Mouse (Mus musculus) gastrocnemius, postnatal 36 days (tissue): Measurements from ENCODE around the gene Btbd3. TPM values are rescaled to one million over a fixed set of nuclear protein-coding genes. Genes with fewer than 3 reads are reported as not detected.

Experiments used
- DNase-seq, 2 experiments: peaks; one replicate each; pipeline ENCODE4 v3.0.0; 2022
- intact Hi-C: fragments of 180-260 bp; cut with DNase I; formaldehyde crosslinking; loops from one replicate; pipeline ENCODE4 v1.15.1; 2025
- total RNA-seq, 2 experiments: library from RNA; stranded (reverse); gene quantifications; 2 replicates each; pipeline ENCODE4 v1.2.3; 2021

Btbd3 gene
- total RNA-seq, 2 experiments from 2014 or later = 8.0 to 8.8 TPM

DNA sequence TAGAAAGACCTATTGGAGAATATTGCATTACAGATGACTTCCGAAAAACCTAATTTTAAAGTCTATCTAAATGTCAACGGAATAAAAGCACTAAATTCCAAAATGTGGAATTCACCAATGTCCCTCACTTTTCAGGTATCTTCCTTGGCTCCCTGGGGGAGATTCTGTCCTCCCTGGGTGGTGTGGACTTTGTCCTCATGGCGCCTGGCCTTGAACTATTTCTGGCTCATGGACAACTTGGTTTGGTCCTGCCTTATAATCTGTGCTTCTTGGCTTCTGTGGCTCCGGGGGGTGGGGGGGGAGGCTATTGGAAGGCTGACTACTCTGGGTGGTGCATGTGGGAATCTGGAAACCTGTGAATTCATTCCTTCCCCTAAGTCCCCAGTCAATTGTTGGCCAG lies 109.0 kb downstream of the Btbd3 start:
- DNase-seq = no peak
- intact Hi-C loops = no loop called here

DNA sequence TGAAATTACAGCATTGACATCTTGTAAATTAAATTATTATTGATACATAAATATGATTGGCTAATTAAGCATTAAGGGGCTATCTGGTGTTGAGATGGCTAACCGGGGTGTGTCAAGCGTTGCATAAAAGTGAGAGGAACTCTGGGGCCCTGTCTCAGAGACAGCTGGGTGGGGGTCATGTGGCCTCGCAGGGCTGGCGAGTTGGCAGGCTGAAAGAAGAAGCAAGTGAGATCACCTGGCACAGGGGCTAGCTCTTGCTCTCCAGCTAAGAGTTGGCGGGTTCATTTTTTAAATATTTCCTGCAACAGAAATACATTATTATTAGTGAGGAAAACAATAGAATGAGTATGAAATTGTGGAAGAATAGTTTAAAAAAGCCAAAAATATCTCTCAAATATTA lies 118.2 kb downstream of the Btbd3 start:
- intact Hi-C loops = no loop called here
- DNase-seq = no peak

DNA sequence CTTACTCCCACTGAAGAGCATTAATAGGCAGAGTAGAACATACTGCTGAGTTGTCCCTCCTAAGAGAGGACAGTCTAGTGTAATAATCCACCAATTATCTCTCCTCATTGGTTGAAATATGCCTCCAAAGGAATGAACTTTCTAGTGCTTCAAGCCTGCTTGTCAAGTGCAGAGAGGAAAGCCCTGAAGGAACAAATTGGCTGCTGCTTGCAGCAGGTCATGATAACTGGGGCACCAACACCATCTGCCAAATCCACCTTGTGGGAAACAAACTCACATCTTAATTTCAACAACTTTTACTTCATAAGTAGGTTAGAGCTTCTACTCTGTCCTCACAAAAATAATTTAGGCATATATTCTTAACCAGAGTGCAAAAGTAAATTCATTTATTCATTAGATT lies 122.5 kb downstream of the Btbd3 start:
- DNase-seq = no peak
- intact Hi-C loops = no loop called here

DNA sequence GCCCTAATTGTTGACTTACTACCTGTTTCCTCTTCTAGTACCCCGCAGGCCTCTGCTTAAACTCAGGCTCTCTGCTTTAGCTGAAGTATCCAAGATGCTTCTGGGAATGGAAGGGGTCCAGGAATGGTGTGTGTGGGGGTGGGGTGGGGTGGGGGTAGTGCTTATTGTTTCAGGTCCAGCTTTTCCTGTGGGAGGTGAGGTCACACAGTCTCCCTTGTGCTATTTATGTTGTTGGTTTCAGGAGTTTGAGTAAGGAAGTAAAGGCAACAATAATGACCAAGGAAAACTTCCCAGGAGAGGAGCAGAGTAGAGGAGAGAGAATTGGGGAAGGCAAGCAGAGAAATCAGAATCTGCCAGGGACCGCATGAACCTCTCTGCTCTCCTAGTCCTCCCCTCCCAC lies 128.4 kb downstream of the Btbd3 start:
- intact Hi-C loops = no loop called here
- DNase-seq = no peak

DNA sequence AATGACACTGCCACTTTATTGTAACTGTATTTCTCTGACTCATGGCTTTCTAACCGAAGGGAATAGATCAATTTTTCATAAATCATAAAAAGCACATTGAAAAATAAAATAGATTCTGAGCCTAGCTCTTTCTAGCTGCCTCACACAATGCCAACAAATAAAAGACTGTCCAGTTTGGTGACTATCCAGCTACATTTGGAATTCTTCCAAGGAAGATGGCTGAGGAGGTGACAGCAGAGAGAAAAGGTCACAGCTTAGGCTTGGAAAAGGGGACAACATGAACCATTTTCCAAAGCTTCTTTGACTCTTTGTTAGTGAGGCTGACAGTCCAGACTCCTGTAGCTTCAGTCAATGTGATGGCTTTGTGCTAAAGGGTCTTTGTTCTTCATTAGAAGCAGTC lies 132.2 kb downstream of the Btbd3 start:
- intact Hi-C loops = no loop called here

DNA sequence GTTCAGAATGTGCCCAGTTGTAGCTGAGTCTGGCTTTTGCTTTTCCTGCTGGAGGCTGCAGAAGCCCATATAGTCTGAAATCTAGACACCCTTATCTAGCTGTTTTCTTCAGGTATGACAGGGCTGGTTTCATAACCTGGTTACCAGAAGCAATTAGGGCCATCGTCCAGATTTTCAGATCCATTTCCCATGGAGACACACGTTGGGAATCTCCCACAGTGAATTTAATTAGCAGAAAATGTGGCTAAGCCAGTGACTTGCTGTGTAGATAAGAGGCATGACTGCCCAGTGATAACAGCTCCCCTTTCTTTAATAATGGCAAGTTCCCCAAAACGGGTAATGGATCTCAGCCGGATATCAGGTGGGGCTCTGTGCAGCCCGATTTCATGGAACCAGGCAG lies 146.7 kb downstream of the Btbd3 start:
- intact Hi-C loops = no loop called here
- no peak for DNase-seq

More for the DNA sequence above, 132.2 kb downstream of the Btbd3 start:
- DNase-seq = no peak

DNA sequence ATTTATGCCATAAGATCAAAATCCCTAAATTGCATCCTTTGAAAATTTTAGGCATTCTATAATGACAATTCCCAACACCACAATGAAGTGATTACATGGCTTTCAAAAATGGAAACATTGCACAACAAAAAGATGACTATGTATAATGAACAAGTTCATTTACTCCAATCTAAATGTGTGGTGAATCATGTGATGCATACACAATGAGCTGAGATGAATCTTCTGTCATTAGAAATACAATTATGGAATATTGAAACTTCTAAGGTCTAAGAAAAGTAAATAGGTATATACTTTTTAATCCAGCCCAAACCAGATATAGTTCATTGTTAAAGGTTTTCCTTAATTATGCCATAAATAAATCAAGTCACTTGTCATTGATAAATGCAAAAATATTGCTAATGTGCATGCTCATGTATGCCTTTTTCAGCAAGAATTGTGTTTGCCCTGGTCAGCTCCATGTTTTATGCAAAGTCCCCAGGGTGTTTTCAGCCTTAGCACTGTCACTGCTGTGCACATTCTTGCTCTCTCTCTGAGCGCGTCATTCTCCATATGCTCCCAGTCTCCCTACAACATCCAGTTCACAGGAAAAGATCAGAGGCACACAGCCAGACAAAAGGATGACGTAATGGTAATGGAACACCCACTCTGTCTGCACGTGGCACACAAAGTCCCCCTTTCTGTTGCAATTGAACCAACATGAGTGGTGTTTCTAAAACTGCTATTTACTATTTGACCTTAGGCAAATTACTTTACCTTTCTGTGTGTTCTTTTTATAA lies 149.6 kb downstream of the Btbd3 start:
- intact Hi-C loops = no loop called here
- DNase-seq = no peak

DNA sequence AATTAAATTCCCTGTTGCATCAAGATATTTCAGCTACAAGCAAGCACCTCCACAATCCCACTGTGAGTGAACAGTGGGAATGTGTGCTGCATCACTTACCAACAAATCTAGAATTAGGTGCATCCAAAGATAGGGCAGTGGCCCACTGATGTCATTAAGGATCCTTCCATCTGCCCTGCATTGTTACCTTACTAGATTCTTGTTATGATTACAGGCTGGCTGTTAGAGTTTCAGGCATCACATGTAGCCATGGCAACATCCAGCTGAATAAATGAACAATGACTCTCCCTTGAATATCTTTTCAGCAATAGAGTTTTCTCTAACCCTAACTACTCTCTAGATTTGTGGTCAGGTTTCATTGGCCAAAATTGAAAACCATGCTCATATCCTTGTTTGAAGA lies 150.3 kb downstream of the Btbd3 start:
- intact Hi-C loops = no loop called here
- no peak for DNase-seq

DNA sequence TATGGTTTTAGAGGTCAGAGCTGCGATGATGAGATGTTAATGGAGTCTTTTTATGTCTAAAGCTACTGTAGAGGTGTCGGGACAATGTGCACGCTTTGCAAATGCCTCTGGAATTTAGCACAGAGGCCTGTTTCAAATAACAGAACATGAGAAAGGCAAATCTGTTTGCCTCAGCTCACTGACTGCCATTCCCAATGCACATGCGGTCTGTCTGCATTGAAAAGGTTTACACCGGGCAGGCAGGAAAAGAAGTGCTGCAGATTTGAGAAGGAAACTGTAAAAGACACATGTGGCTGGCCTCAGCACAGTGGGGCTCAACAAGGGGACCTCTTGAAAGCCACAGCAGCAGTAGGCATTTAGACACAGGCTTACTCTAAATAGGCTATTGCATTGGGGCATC lies 156.2 kb downstream of the Btbd3 start:
- intact Hi-C loops = no loop called here

DNA sequence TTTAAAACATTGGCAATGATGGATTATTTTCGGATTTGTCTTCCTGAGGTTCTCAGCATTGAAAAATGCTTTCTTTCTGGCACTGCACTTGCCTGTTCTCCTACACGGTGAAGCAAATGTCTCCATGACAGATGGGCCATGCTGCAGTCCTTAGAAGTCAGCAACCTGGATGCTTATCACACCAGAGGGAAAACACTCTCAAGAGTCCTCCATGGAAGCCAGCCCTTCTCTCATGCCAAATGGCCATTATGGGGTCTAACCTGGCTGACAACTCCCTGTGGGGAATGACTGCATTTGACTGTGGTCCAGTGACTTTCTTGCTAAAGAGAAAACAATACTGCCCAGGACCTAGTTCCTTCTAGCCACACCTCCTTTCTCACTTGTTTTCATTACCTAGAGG lies 166.0 kb downstream of the Btbd3 start:
- intact Hi-C loops = no loop called here
- DNase-seq = no peak

More for the DNA sequence above, 156.2 kb downstream of the Btbd3 start:
- no peak for DNase-seq

DNA sequence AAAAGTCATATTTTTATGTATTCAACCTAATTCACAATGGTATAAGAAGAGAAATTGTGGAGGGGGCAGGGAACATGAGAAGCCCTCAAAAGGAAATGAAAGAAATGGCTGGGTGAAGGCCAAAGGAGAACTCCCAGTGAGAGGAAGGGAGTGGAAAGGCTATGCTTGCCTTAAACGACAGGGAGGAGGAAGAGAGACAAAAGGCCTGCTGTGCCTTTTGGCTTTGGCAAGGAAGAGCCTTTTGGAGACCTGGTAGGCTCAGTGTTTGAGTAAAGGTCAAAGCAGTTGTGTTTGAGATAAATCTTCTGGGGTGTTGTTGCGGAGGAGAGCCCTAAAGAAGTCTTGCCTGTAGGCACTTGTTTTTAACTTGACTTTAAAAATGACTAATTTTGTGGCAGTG lies 175.6 kb downstream of the Btbd3 start:
- DNase-seq = no peak
- intact Hi-C loops = no loop called here

DNA sequence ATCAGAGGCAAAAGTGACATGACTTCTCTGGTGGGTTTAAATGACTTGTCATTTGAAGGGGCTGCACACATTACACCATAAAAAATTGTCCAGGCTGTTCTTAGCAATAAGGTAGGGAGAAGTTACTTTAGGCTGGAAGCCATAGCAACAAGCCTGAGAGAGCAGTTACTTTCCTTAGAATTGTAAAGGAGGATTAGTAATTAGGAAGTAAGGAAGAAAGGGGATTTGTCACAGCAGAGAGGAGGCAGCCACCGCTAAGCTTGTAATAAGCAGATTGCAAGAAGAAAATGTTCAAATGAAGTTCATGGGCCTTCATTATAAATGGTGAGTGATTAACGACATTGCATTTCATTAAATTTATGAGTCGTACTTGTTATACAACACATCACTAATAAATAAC lies 190.1 kb downstream of the Btbd3 start:
- intact Hi-C loops = no loop called here
- DNase-seq = no peak

DNA sequence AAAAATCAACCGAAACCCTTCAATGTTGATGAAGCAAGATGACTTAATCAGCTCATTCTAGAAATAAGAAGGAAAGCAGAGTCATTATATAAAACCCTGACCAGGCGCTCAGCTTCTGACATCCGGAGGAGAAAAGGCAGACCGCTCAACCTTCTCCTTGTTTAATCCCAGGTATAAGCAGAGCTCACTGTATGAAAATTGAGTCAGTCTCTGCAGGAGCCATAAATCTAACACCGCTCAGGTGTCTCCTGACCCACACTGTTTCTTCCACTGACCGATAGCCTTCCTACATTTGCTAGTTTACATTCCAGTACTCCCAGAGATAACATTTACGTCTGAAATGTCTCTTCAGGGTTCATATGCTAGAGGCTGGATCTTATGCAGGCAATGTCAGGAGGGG lies 190.6 kb downstream of the Btbd3 start:
- intact Hi-C loops = no loop called here
- no peak for DNase-seq

DNA sequence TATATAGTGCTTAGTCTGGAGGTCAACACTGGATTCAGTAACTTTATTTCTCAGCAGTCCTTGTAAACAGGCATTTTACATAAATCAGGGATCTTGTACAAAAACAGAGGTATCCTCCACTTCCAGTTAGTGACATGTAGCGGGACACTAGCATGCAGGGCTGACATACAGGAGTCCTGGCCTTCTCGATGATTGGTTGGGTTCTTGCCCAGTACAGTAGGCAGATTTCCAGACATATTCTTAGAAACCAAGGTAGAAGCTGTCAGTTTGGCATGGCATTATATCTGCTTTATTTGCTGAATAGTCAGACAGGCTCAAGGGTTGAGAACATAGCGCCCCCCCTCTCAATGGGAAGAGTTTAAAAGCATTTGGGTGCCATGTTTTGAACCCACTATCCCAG lies 191.3 kb downstream of the Btbd3 start:
- intact Hi-C loops = no loop called here
- DNase-seq = no peak

DNA sequence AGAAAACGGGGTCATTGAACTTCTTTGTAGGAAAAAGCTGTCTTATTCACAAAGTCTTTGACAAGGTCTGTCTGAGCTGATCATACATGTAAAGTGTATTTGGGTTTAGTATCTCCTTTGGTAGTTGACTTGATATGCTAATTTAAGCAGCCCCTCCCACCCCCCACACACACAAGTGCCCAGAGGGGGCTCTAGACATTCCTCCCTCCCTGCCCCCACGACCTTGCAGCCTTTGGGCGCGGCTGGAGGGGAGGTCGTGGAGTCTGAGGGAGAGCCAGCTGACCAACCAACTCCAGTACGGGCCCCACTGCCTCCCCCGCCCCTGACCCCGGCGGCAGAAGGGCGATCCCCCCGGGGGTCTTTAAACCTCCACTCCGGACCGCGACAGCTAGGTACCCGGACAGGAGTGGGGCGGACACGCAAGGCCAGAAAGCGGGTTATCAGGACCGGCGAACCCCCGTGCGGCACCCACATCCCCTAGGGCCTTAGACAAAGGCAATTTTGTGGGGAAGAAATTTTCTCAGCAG lies 211.7 kb downstream of the Btbd3 start:
- no peak for DNase-seq
- intact Hi-C loops = no loop called here

DNA sequence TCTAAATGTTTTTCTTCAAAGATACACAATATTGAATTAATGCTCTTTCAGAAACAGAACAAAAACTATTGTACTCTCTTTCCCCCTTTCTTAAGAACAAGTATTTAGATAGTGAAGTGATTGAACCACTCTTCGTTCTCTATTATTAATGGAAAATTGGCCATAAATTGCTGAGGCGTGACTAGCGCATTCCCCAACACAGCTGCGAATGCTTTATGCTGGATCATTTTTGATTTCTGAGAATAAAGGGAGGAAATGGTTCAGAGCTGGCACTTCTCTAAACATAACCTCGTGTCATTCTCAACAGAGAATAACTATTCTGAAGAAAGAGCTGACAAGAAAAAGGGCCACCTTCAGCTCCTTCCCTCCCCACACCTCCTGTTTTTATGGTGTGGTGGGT lies 217.0 kb downstream of the Btbd3 start:
- intact Hi-C loops = no loop called here
- DNase-seq = no peak

DNA sequence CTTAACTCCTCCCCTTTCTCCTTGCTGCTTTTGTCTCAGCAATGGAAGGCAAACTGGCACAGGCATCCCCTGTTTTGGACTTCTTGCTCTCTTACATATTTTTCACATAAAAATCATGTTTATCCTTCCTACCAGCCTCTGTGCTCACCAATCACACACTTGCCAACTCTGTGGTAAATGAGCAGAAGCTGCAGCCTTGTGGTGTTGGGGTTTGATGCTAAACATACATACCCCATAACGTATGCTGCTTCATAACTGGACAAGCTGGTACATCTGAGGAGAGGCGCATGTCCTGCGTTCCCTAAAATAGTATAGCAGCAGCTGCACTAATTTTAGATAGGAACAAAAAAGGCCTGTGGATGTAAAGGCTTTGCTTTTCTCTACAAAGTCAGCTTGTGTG lies 220.1 kb downstream of the Btbd3 start:
- no peak for DNase-seq
- intact Hi-C loops = no loop called here

DNA sequence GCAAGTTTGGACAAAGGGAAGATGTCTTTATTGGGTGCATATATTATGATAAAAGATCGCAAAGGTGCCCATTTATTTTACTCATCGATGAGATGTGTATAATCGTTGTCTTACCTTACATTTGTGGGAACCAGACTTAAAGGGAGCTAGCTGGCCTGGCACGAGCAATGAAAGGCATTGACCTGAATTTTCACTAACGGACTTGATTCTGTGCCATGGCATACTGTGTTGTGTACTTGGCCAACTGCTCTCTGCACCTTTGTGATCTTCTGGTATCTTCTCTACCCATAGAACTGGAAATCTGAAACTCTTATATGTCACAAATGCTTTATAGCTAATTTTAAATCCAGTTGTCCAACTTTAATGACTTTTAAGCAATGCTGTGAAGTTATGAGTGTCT lies 220.9 kb downstream of the Btbd3 start:
- DNase-seq = no peak
- intact Hi-C loops = no loop called here

DNA sequence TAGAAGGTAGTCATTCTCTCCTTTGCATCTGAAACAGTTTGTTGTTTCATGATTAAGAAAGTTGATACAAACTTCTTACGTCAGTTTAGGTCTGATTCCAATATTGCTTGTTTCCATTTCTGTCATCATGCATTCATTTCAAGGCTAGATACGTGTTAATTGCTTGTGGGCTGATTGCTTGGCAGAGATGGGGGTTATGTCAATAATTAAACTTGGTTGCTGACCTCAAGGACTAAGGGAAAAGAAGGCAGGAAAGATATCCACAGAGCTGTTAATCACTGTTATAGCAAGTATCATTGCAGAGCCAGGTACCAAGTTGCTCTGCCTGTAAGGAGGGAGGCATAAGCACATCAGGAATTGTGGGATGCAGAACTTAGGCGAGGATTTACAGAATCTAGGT lies 226.2 kb downstream of the Btbd3 start:
- intact Hi-C loops = no loop called here
- DNase-seq = no peak

DNA sequence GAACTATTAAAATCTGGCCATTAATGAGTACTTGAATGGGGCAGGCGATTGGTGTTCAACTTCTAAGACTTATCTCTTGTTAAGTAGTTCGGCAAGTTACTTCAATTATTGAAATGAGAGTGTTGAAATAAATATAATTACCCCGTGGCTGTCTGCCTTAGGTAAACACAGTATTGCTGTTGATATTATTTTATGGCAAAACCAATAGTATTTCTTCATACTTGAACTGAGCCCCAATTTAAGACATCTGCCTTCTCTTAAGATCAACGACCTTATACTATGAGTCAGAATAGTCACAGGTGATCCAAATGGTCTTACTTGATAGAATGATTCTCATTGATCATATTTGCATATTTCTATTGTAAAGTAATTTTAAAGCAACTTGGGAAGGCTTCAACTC lies 228.5 kb downstream of the Btbd3 start:
- intact Hi-C loops = no loop called here

DNA sequence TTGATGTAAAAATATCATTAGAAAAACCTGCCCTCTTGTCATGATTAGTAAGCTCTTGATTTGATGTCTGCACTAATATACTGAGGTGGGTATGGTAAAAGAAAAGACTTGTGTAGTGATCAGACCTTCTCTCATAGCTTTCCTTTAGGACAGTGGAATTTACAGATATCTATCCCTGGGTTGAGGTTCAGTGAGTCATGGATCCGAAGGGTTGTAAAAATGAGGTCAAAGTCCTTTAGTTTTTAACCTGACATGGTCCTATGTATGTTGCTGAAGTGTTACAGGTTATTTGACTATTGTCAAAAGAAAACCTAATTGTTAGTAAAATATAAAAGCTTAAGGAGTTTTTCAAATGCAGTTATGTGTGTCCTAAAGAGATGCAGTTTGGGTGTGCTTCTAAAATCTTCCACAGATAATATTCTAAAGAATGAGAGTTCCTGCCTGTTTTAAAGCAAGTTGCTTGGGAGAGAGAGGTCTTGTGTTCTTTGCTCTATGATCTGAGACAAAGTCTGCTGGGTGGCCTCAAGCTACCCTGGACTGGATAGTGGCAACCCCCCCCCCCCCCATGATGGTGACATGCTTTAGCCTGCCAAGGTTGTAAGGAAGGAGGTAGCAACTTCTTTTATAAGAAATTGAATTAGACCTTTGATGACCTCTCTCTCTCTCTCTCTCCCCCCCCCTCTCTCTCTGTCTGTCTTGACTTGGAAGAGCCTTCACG lies 234.5 kb downstream of the Btbd3 start:
- DNase-seq = no peak
- intact Hi-C loops = loop anchor here (2.0 kb wide), 1 partner anchor 62 kb away; no protein-coding TSS in a partner anchor

More for the DNA sequence above, 228.5 kb downstream of the Btbd3 start:
- DNase-seq = no peak

DNA sequence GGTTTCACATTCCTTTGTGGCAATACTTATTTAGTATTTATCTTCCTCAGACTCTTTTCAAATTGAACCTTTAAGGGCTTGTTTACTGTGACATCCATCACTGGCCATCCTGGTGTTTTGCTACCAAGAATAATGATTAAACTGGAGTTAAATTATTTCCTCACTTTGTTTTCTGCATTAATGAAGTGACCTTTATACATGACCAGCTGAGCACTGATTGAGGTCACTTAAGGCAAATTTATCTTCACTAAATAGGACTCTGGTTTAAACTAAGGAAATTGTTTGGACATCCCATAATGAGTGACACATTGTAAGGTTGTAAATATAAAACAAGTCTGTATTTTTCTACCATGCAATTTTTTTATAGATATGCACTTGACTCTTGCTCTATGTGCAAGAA lies 235.8 kb downstream of the Btbd3 start:
- no peak for DNase-seq
- intact Hi-C loops = no loop called here
